Mouse (Mus musculus): ENCODE measurements around the gene Otx2. TPM values are rescaled to one million over a fixed set of nuclear protein-coding genes. Genes with fewer than 3 reads are reported as not detected.

Gene Otx2
- 133 and 155 TPM in 2 replicates for polyA plus RNA-seq (2015; fragmentation: Nextera tagmentation; extraction: Ambion mirVana)

- peak within 1 kb of the TSS; percentile 97 for H3K9ac ChIP-seq (replicated peaks)
- ATAC-seq = no peak
- H3K4me2 ChIP-seq (replicated peaks) = peak within 1 kb of the TSS; percentile 89
- no peaks in the 10 kb centered on the region for H3K36me3 ChIP-seq
- peaks cover 45% of the 10 kb centered on the region for H3K27me3 ChIP-seq
- peak within 1 kb of the TSS; percentile 69 for H3K4me3 ChIP-seq (replicated peaks)
- peak within 1 kb of the TSS; percentile 87 for H3K27ac ChIP-seq
- WGBS = under 1% methylated on average over 27 of the region's 27 CpGs
- peaks cover 42% of the 10 kb centered on the region for H3K4me1 ChIP-seq (replicated peaks)
- H3K9me3 ChIP-seq = no peaks in the 10 kb centered on the region
Observed at GRCm38 (mm10) chr14:48673541-48673940, at the start of gene Otx2. Otx2 (minus strand) TSS chr14:48673819.

GRCm38 (mm10) chr14:48722763-48723162, 49.1 kb upstream of the Otx2 start:
- H3K9ac ChIP-seq (replicated peaks) = no peak overlapping the region
- no peak for ATAC-seq
- H3K4me3 ChIP-seq (replicated peaks) = no peak overlapping the region
- H3K36me3 ChIP-seq = no peaks in the 10 kb centered on the region
- 55% methylated on average over 4 of the region's 4 CpGs for WGBS
- no peaks in the 10 kb centered on the region for H3K9me3 ChIP-seq
- 0 out of 2 replicates have a peak, but pooled peaks cover 2% of the 10 kb centered on the region for H3K4me1 ChIP-seq (replicated peaks)
- no peak overlapping the region for H3K27ac ChIP-seq
- no peaks in the 10 kb centered on the region for H3K27me3 ChIP-seq
- H3K4me2 ChIP-seq (replicated peaks) = no peak overlapping the region

DNA sequence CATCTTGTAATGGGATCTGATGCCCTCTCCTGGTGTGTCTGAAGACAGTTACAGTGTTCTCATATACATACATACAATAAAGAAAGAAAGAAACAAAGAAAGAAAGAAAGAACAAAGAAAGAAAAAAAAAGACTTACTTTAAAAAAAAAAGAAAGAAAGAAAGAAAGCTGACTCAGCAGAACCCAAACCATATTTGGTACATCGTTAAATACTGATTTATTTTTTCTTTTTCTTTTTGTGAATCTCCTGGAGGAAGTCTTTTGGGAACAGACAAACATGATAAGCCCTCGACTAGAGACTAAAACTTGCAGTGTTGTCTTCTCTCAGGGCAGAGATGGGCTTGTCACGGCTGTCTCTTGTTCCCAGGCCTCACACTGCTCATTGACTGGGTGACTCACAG, 45.7 kb upstream of the Otx2 start:
- Histone ChIP-seq H3K27me3 (no peaks in the 10 kb centered on the region), H3K36me3 (no peaks in the 10 kb centered on the region), H3K9ac (replicated peaks) (no peak overlapping the region), H3K4me1 (replicated peaks) (0 out of 2 replicates have a peak, but pooled peaks cover 2% of the 10 kb centered on the region), H3K4me2 (replicated peaks) (no peak overlapping the region), H3K27ac (no peak overlapping the region), H3K9me3 (no peaks in the 10 kb centered on the region), H3K4me3 (replicated peaks) (no peak overlapping the region)
- WGBS = 85% methylated on average over 3 of the region's 3 CpGs
- ATAC-seq = no peak

GRCm38 (mm10) chr14:48717632-48718279, 44.1 kb upstream of the Otx2 start:
- Histone ChIP-seq H3K4me1 (replicated peaks) (0 out of 2 replicates have a peak, but pooled peaks cover 2% of the 10 kb centered on the region), H3K9me3 (no peaks in the 10 kb centered on the region), H3K9ac (replicated peaks) (no peak overlapping the region), H3K36me3 (no peaks in the 10 kb centered on the region), H3K27ac (no peak overlapping the region), H3K4me2 (replicated peaks) (no peak overlapping the region), H3K4me3 (replicated peaks) (no peak overlapping the region), H3K27me3 (no peaks in the 10 kb centered on the region)
- no peak for ATAC-seq
- 86% methylated on average over 8 of the region's 8 CpGs for WGBS

DNA sequence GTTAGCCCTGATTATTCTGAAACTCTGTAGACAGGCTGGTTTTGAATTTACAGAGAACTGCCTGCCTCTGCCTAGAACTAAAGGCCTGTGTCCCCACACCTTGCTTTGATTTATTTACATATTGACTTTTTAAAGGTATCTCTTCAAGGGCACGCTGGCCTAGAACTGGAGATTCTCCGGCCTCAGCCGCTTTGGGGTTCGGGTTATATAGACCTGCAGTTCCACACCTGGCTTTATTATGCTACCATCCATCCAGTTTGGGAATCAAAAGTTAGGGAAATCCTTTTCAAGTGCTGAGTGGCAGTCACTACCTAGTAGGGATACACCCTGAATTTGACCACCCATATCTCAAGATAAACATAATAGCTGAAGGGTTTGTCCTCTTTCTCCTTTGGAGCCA, 42.8 kb upstream of the Otx2 start:
- no peak for ATAC-seq
- Histone ChIP-seq H3K9me3 (no peaks in the 10 kb centered on the region), H3K36me3 (no peaks in the 10 kb centered on the region), H3K27ac (no peak overlapping the region), H3K27me3 (no peaks in the 10 kb centered on the region), H3K9ac (replicated peaks) (no peak overlapping the region), H3K4me3 (replicated peaks) (no peak overlapping the region), H3K4me2 (replicated peaks) (no peak overlapping the region), H3K4me1 (replicated peaks) (no peaks in the 10 kb centered on the region)
- WGBS = 97% methylated on average over 4 of the region's 4 CpGs

DNA sequence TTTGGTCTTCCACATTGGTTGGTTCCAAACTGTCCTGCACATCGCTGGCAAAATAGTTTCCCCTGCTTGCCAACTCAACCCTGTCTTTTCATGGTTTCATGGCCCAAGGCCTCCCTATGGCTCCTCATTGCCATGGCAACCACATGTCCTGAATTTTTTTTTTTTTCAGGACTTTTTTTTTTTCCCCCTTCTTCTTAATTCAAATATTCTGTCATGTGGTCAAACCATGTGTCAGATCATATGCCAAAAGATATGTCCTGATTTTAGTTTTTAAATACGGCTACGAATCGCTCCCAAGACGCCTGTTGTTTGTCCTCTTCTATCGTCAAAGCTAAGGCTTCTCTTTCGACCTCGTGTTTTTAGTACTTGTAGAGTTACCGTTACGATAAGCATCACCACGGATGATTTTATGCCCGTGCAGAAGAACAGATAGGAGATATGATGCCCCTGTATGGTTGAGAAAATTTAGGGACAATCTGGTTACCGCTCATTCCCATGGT, 37.3 kb upstream of the Otx2 start:
- Histone ChIP-seq H3K4me1 (replicated peaks) (peaks cover 30% of the 10 kb centered on the region), H3K4me3 (replicated peaks) (no peak overlapping the region), H3K27me3 (no peaks in the 10 kb centered on the region), H3K36me3 (no peaks in the 10 kb centered on the region), H3K4me2 (replicated peaks) (peak overlapping the region; percentile 52), H3K9me3 (no peaks in the 10 kb centered on the region), H3K27ac (peak overlapping the region; percentile 67), H3K9ac (replicated peaks) (no peak overlapping the region)
- WGBS = 47% methylated on average over 13 of the region's 13 CpGs
- peak; percentile 40; the same call in 1 of the 2 replicates for ATAC-seq

DNA sequence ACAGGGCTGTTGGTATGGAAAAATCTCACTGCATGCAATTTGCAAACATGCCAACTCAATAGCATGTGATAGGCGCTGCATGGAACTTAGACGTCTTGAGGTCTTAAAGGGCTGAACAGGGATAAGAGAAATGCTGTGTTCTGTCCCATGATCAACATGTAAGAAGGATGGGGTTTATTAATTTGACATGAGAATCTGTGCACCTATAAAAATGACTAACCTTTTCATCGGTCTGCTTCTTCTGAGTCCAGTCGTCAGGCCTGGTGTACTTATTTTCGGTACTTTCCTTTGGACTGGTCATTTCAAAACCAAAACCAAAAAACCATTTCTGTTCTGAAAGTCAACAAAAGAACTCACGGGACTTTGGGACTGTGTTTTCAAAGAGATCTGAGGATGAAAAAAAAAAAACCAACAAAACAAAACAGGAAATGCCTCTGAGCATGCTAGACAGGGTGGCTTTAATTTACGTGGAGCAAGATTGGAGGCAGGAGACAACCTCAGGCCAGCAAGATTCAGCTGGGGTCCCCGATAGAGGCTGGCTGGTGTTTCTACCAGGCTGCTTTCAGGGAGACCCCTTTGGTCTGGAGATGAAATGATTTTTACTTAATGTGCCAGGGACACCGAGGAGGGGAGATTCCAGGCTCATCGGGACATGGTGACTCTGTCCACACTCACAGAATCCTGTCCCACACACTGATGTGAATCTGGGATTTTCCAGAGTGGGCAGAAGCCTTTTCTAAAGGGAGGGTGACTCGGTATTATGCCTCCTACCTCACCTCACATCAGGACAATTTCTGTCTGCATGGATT, 36.6 kb upstream of the Otx2 start:
- peaks cover 30% of the 10 kb centered on the region for H3K4me1 ChIP-seq (replicated peaks)
- peak overlapping the region; percentile 26; the same call in 1 of the 2 replicates for H3K9ac ChIP-seq (replicated peaks)
- peak overlapping the region; percentile 67 for H3K27ac ChIP-seq
- ATAC-seq = peak; percentile 43; the same call in 1 of the 2 replicates
- H3K4me2 ChIP-seq (replicated peaks) = peak overlapping the region; percentile 52
- H3K4me3 ChIP-seq (replicated peaks) = peak overlapping the region; percentile 33
- 10% methylated on average over 11 of the region's 11 CpGs for WGBS
- no peaks in the 10 kb centered on the region for H3K9me3 ChIP-seq
- no peaks in the 10 kb centered on the region for H3K36me3 ChIP-seq
- 0 out of 2 replicates have a peak, but pooled peaks cover 2% of the 10 kb centered on the region for H3K27me3 ChIP-seq

GRCm38 (mm10) chr14:48709371-48710061, 35.9 kb upstream of the Otx2 start:
- H3K36me3 ChIP-seq = no peaks in the 10 kb centered on the region
- H3K4me3 ChIP-seq (replicated peaks) = peak overlapping the region; percentile 33
- H3K27me3 ChIP-seq = 0 out of 2 replicates have a peak, but pooled peaks cover 2% of the 10 kb centered on the region
- peak overlapping the region; percentile 43; the same call in 1 of the 2 replicates for H3K9ac ChIP-seq (replicated peaks)
- no peaks in the 10 kb centered on the region for H3K9me3 ChIP-seq
- H3K4me2 ChIP-seq (replicated peaks) = peak overlapping the region; percentile 52
- WGBS = 0% methylated on average over 20 of the region's 20 CpGs
- H3K4me1 ChIP-seq (replicated peaks) = peaks cover 30% of the 10 kb centered on the region
- ATAC-seq = peak; percentile 92
- peak overlapping the region; percentile 67 for H3K27ac ChIP-seq

DNA sequence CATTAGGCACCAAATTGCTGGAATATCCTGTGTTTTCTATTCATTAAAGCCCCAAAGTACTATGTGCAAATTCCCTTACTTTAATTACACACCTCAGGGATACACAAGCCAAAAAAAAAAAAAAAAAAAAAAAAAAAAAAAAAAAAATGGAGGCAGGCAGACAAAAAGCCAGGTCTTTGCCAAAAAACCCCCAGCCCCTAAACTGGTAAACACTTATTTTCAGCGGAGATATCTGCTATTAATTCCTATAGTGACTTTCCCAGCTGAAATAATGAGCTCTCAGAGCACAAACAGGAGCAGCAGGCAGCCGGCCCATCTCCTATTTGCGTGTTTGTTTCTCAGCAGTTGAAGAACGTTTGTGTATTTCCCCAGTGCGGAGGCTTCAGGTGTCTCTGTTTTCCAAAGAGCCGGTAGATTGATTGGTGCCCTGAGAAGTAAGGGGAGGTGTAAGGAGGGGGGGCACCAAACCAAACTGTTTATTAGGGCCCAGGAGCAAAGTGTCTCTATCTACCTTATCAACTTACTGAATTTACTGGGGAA, 34.3 kb upstream of the Otx2 start:
- Histone ChIP-seq H3K36me3 (no peaks in the 10 kb centered on the region), H3K4me3 (replicated peaks) (no peak overlapping the region), H3K9ac (replicated peaks) (no peak overlapping the region), H3K9me3 (no peaks in the 10 kb centered on the region), H3K4me2 (replicated peaks) (peak overlapping the region; percentile 16; the same call in 1 of the 2 replicates), H3K27ac (no peak overlapping the region), H3K27me3 (0 out of 2 replicates have a peak, but pooled peaks cover 2% of the 10 kb centered on the region), H3K4me1 (replicated peaks) (peaks cover 30% of the 10 kb centered on the region)
- no peak for ATAC-seq
- 2% methylated on average over 6 of the region's 6 CpGs for WGBS

- no peak overlapping the region for H3K9ac ChIP-seq (replicated peaks)
- H3K27me3 ChIP-seq = 0 out of 2 replicates have a peak, but pooled peaks cover 2% of the 10 kb centered on the region
- H3K36me3 ChIP-seq = no peaks in the 10 kb centered on the region
- H3K4me2 ChIP-seq (replicated peaks) = no peak overlapping the region
- no peak overlapping the region for H3K27ac ChIP-seq
- no peak for ATAC-seq
- 30% methylated on average over 5 of the region's 5 CpGs for WGBS
- H3K9me3 ChIP-seq = no peaks in the 10 kb centered on the region
- H3K4me3 ChIP-seq (replicated peaks) = no peak overlapping the region
- H3K4me1 ChIP-seq (replicated peaks) = peaks cover 30% of the 10 kb centered on the region
Observed at GRCm38 (mm10) chr14:48707391-48707790, 33.8 kb upstream of the Otx2 start.

DNA sequence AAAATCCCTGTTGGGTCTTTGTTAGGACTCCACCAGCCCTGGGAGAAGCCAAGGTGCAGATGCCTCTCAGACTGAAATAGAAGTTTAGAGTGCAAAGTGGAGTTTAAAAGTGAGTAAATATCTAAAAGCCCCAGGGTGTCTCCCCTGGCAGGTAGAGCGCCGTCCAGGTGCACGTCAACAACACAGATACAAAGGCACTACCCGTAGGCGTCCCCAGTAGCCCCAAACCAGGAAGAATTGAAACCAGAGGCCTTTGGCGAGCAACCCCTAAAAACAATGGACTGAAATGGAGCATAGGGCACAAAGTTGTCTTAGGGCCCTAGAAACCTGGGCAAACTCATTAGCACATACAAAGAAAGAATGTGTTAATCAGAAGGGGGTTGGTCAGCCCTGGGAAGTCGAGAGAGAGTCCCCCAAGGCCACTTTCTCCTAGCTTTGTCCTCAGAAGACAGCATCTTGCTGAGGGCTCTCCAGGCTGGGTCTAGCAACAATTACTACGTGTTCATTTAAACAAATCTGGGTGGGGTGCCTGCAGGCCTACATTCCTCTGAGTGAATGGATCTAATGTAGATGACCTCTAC, 27.3 kb upstream of the Otx2 start:
- H3K4me1 ChIP-seq (replicated peaks) = no peaks in the 10 kb centered on the region
- 41% methylated on average over 8 of the region's 8 CpGs for WGBS
- H3K9ac ChIP-seq (replicated peaks) = no peak overlapping the region
- H3K9me3 ChIP-seq = no peaks in the 10 kb centered on the region
- H3K27me3 ChIP-seq = 0 out of 2 replicates have a peak, but pooled peaks cover 2% of the 10 kb centered on the region
- H3K4me2 ChIP-seq (replicated peaks) = no peak overlapping the region
- no peak overlapping the region for H3K27ac ChIP-seq
- H3K4me3 ChIP-seq (replicated peaks) = no peak overlapping the region
- no peaks in the 10 kb centered on the region for H3K36me3 ChIP-seq
- no peak for ATAC-seq

Data from midbrain, embryonic 13.5 days (tissue).